Mouse (Mus musculus): ENCODE results near the gene Htr7.

Gene Htr7

GRCm38 (mm10) chr19:35955698-35956097 is 101.6 kb downstream of the Htr7 start:
- DNase-seq: no peak

DNA sequence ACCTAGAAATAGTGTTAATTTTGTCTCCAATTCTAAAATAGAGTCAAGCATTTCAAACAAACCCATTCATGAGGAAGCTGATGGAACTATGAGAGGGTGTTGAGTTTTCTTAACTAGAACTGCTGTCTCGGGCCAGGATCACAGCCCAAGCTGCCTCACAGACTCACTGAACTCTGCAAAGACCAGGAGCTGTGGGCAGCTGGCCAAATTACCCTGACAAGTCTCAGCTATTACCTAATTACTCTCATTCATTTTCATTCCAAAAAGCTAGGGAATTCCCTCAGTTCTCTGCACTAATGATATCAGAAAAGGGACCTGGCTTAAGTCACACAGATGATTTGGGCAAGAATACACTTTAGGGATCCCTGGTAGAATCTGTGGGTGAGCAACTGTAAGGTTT is 107.4 kb downstream of the Htr7 start:
- no peak for DNase-seq

GRCm38 (mm10) chr19:35924961-35925495 is 132.3 kb downstream of the Htr7 start:
- peak; percentile 69 for DNase-seq

DNA sequence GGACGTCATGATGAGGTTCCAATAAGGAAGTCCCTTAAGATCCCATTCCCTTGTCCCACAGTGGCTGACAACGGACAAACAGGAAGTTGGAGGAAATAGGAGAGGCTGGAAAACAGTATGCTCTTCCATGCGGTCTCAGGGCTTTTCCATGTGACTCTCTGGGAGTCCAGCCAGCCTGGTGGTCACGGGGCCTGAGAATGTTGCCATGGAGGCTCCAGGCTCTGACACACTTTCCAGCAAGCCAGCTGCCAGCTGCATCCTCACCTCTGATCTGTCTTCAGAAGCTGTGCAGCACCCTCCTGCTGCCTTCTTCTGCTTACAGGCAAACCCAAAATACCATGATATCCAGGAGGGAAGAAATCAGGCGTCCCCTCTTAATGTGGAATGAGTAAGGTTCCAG is 132.9 kb downstream of the Htr7 start:
- peak; percentile 99 for DNase-seq
